Mouse (Mus musculus) lung, adult 2 months (tissue): ENCODE data around the gene Anapc11.

Experiments used
- CTCF ChIP-seq: fragments of 200-500 bp; IDR thresholded peaks from 2 replicates; pipeline ENCODE4 v1.5.1; 2011; ENCODE audit warnings: mild to moderate bottlenecking, low read length, control low read depth; ENCODE audit not compliant: insufficient read depth
- POLR2A ChIP-seq: fragments of 200-500 bp; IDR thresholded peaks from 2 replicates; pipeline ENCODE4 v1.6.1; 2011; ENCODE audit warnings: low read depth, mild to moderate bottlenecking, control low read depth, low read length, borderline replicate concordance; ENCODE audit errors: extremely low read depth

DNA sequence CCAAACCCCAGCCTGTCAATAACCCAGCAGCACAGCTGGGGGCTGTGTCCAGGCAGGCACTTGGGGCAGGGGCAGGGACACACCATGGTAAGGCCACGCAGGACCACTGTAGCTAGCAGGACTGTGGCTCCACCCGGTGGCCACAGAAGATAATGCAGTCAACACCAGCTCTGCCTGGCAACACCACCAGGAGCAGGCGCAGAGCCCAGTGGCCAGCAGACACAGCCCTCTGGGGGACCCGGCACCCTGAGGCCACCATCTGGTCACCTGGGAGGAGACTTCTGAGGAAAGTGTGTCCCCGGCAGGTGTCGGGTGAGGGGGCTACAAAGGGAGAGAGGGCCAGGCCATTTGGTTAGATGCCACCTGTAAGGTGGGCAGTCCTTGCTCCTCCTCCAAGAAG, 14.5 kb downstream of the Anapc11 start:
- peak; percentile 85 for TF ChIP-seq CTCF
- no peak for TF ChIP-seq POLR2A
